Mouse (Mus musculus) B cell, adult 2 months (primary cell): ENCODE results near the gene D17H6S53E.

Experiments used
- DNase-seq, 2 experiments: peaks; one replicate each; pipeline ENCODE4 v3.0.0; 2022

The D17H6S53E gene

GRCm38 (mm10) chr17:35163326-35164081 lies 37.3 kb downstream of the D17H6S53E start:
- no peak for DNase-seq

GRCm38 (mm10) chr17:35164218-35164567 lies 38.0 kb downstream of the D17H6S53E start:
- DNase-seq = no peak

- peak; percentile 97 for DNase-seq
Measured at GRCm38 (mm10) chr17:35164568-35165450, 38.6 kb downstream of the D17H6S53E start, which contains the start of gene Prrc2a. Gene Prrc2a (minus strand): TSS chr17:35164897.

GRCm38 (mm10) chr17:35165451-35166155 lies 39.4 kb downstream of the D17H6S53E start:
- no peak for DNase-seq

- DNase-seq = peak; percentile 80 to 82
Measured at GRCm38 (mm10) chr17:35166352-35167035, 40.3 kb downstream of the D17H6S53E start.

GRCm38 (mm10) chr17:35167794-35168193 lies 41.6 kb downstream of the D17H6S53E start:
- DNase-seq = no peak

- DNase-seq = peak; percentile 53 to 54
Measured at GRCm38 (mm10) chr17:35168541-35169207, 42.5 kb downstream of the D17H6S53E start.

- DNase-seq = peak; percentile 50 to 51
Measured at GRCm38 (mm10) chr17:35172445-35173234, 46.5 kb downstream of the D17H6S53E start.

- DNase-seq = peak; percentile 61 to 62
Measured at GRCm38 (mm10) chr17:35173329-35173728, 47.2 kb downstream of the D17H6S53E start.

- no peak for DNase-seq
Measured at GRCm38 (mm10) chr17:35174201-35174977, 48.2 kb downstream of the D17H6S53E start.

GRCm38 (mm10) chr17:35175382-35175781 lies 49.2 kb downstream of the D17H6S53E start:
- DNase-seq = peak; percentile 37 to 42

GRCm38 (mm10) chr17:35175968-35176367 lies 49.8 kb downstream of the D17H6S53E start, which contains the start of gene Aif1:
Gene Aif1 (minus strand): TSS chr17:35176068.
- no peak for DNase-seq
